Mouse (Mus musculus): ENCODE measurements around the gene Lgals1. TPM values are rescaled to one million over a fixed set of nuclear protein-coding genes. Genes with fewer than 3 reads are reported as not detected.

Lgals1 gene
- polyA plus RNA-seq, 1 experiment from 2014 or later = 1,059 TPM

- Histone ChIP-seq H3K4me2 (replicated peaks) (peak overlapping the region; percentile 78), H3K4me1 (replicated peaks) (peaks cover 41% of the 10 kb centered on the region), H3K36me3 (0 out of 2 replicates have a peak, but pooled peaks cover 3% of the 10 kb centered on the region), H3K27ac (peak overlapping the region; percentile 95; the same call in 1 of the 2 replicates), H3K9ac (peak overlapping the region; percentile 14; the same call in 1 of the 2 replicates), H3K9me3 (no peaks in the 10 kb centered on the region), H3K4me3 (replicated peaks) (peak overlapping the region; percentile 45), H3K27me3 (replicated peaks) (no peaks in the 10 kb centered on the region)
- WGBS = 45% methylated on average over 8 of the region's 8 CpGs
- no peak for ATAC-seq
These were observed 2.0 kb downstream of the Lgals1 start for GRCm38 (mm10) chr15:78928539-78928938.

GRCm38 (mm10) chr15:78930192-78930706 lies 3.7 kb downstream of the Lgals1 start:
- 89% methylated on average over 6 of the region's 6 CpGs for WGBS
- Histone ChIP-seq H3K36me3 (0 out of 2 replicates have a peak, but pooled peaks cover 3% of the 10 kb centered on the region), H3K9ac (no peak overlapping the region), H3K27ac (no peak overlapping the region), H3K4me2 (replicated peaks) (no peak overlapping the region), H3K4me3 (replicated peaks) (no peak overlapping the region), H3K4me1 (replicated peaks) (peaks cover 37% of the 10 kb centered on the region), H3K27me3 (replicated peaks) (no peaks in the 10 kb centered on the region), H3K9me3 (no peaks in the 10 kb centered on the region)
- ATAC-seq = no peak

DNA sequence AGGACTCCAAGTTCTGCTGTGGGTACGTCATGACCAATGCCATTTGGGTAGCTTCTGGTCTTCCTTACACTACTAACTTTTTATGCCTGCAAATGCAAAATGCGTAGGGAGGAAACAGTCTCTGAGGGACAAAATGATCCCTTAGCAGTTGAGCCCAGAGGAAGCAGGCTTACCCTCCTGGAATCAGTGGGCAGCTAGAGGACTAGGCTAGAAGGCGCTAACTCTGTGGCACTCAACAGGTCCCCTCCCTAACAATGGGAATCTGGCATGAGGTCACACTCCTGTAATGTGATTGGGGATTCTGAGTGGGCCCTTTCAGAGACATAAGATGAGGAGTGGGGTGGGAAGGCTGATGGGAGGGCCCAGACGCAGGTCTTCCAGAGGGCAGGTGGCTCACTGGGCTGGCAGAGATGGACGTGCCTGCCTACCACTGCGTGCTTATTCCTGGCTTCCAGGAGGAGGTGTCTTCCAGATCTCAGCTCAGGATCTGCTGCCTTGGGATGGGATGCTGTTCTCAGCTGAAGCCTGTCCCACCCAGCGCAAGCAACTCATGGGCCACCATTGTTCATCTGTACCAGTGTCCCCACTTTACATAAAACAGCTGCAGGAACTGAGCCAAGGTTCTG lies 4.4 kb downstream of the Lgals1 start:
- no peak for ATAC-seq
- H3K36me3 ChIP-seq = 0 out of 2 replicates have a peak, but pooled peaks cover 3% of the 10 kb centered on the region
- H3K4me2 ChIP-seq (replicated peaks) = no peak overlapping the region
- H3K4me3 ChIP-seq (replicated peaks) = no peak overlapping the region
- 86% methylated on average over 7 of the region's 7 CpGs for WGBS
- H3K9ac ChIP-seq = no peak overlapping the region
- H3K9me3 ChIP-seq = no peaks in the 10 kb centered on the region
- H3K27me3 ChIP-seq (replicated peaks) = no peaks in the 10 kb centered on the region
- H3K4me1 ChIP-seq (replicated peaks) = peaks cover 36% of the 10 kb centered on the region
- no peak overlapping the region; the same call in 1 of the 2 replicates for H3K27ac ChIP-seq

DNA sequence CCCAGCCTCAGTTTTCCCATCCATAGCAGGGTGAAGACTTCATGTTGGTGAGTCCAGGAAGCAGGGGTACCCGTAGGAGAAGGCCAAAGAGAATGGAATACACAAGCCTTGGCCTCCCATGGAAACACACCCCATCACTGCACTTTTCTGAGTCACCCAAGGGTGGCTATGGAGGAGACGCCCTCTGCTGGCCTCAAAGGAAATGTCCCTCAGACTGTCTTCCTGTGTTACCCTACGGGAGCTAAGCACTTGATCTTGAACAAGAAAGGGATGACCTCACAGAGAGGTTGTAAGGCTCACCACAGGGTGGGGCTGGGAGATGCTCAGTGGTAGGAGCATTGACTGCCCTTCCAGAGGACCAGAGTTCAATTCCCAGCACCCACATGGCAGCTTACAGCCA lies 5.1 kb downstream of the Lgals1 start:
- no peak for ATAC-seq
- Histone ChIP-seq H3K36me3 (0 out of 2 replicates have a peak, but pooled peaks cover 3% of the 10 kb centered on the region), H3K27ac (no peak overlapping the region), H3K4me1 (replicated peaks) (peaks cover 31% of the 10 kb centered on the region), H3K9ac (no peak overlapping the region), H3K27me3 (replicated peaks) (no peaks in the 10 kb centered on the region), H3K4me3 (replicated peaks) (no peak overlapping the region), H3K9me3 (no peaks in the 10 kb centered on the region), H3K4me2 (replicated peaks) (no peak overlapping the region)
- WGBS = 23% methylated on average over 3 of the region's 3 CpGs

GRCm38 (mm10) chr15:78934784-78935320 lies 8.3 kb downstream of the Lgals1 start, which contains the start of gene Nol12:
Nol12 (plus strand) TSS chr15:78934933.
- peak within 1 kb of the TSS; percentile 61 for H3K4me2 ChIP-seq (replicated peaks)
- WGBS = 0% methylated on average over 42 of the region's 42 CpGs
- H3K4me1 ChIP-seq (replicated peaks) = peaks cover 14% of the 10 kb centered on the region
- H3K27ac ChIP-seq = peak within 1 kb of the TSS; percentile 84
- peak within 1 kb of the TSS; percentile 74 for H3K4me3 ChIP-seq (replicated peaks)
- H3K9ac ChIP-seq = peak within 1 kb of the TSS; percentile 75
- peak; percentile 88 for ATAC-seq
- H3K27me3 ChIP-seq (replicated peaks) = no peaks in the 10 kb centered on the region
- peaks cover 13% of the 10 kb centered on the region for H3K36me3 ChIP-seq
- no peaks in the 10 kb centered on the region for H3K9me3 ChIP-seq

DNA sequence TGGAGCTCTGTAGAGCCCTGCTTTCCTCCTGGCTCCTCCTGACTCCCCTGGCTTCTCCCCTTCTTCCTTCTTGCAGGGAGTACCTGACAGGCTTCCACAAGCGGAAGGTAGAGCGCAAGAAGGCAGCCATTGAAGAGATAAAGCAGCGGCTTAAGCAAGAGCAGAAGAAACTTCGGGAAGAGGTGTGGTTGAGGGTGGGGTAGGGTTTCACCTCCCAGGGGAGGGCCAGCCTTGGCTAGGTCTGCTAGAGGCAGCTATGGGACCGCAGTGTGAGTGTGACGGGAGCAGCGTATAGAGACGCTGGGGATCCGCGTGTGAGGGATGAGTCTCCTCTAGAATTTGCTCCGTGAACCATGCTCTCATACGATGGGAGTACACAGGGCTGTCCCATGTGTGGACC lies 9.9 kb downstream of the Lgals1 start:
- Histone ChIP-seq H3K4me2 (replicated peaks) (peak overlapping the region; percentile 61; the same call in 1 of the 2 replicates), H3K27me3 (replicated peaks) (no peaks in the 10 kb centered on the region), H3K4me3 (replicated peaks) (no peak overlapping the region), H3K9me3 (no peaks in the 10 kb centered on the region), H3K36me3 (peaks cover 25% of the 10 kb centered on the region), H3K9ac (0 out of 2 replicates have a peak overlapping the region, but pooled peaks have one; percentile 75), H3K27ac (no peak overlapping the region), H3K4me1 (replicated peaks) (peaks cover 10% of the 10 kb centered on the region)
- no peak for ATAC-seq
- 88% methylated on average over 12 of the region's 12 CpGs for WGBS

DNA sequence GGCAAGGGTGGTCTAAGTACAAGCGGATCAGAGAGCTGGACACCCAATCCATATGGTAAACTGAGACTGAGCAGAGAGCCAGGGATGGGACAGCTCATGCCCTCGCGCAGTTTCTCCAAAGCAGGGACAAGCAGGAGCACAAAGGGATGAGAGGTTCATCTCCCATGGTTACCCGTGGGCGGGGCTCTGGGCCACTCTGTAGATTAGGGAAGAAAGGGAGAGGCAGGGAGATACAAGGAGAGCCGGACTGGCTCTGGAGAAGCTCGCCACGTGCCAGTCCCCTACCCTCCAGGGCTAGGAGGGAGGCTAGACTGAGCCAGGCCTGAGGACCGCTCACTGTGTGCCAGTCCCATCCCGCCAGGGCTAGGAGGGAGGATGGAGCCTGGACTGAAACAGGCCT lies 10.8 kb downstream of the Lgals1 start:
- no peak for ATAC-seq
- 92% methylated on average over 10 of the region's 10 CpGs for WGBS

GRCm38 (mm10) chr15:78937963-78938362 lies 11.4 kb downstream of the Lgals1 start:
- peaks cover 28% of the 10 kb centered on the region for H3K36me3 ChIP-seq
- peaks cover 13% of the 10 kb centered on the region for H3K4me1 ChIP-seq (replicated peaks)
- 82% methylated on average over 2 of the region's 2 CpGs for WGBS
- no peak overlapping the region for H3K4me3 ChIP-seq (replicated peaks)
- H3K27me3 ChIP-seq (replicated peaks) = no peaks in the 10 kb centered on the region
- no peak overlapping the region for H3K9ac ChIP-seq
- ATAC-seq = no peak
- no peak overlapping the region for H3K27ac ChIP-seq
- no peaks in the 10 kb centered on the region for H3K9me3 ChIP-seq
- no peak overlapping the region for H3K4me2 ChIP-seq (replicated peaks)

More for the DNA sequence above, 10.8 kb downstream of the Lgals1 start:
- Histone ChIP-seq H3K27me3 (replicated peaks) (no peaks in the 10 kb centered on the region), H3K9ac (no peak overlapping the region), H3K27ac (no peak overlapping the region), H3K36me3 (peaks cover 28% of the 10 kb centered on the region), H3K4me3 (replicated peaks) (no peak overlapping the region), H3K9me3 (no peaks in the 10 kb centered on the region), H3K4me2 (replicated peaks) (no peak overlapping the region), H3K4me1 (replicated peaks) (peaks cover 7% of the 10 kb centered on the region)

DNA sequence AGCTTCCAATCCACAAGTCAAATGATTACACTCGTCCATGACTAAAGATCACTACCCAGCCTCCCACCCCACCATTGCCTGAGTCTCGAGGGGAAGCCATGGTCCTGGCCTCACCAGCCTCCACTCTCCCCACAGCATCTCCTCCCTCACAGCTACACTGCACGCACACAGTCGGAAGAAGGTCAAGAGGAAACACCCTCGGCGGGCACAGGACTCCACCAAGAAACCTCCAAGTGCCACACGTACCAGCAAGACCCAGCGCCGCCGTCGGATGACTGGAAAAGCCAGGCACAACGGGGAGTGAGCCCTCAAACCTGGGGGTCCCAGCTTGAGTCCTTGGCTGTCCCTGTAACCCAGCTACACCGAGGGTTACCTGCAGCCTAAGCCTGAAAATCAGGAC lies 13.8 kb downstream of the Lgals1 start:
- no peak for ATAC-seq
- Histone ChIP-seq H3K36me3 (peaks cover 28% of the 10 kb centered on the region), H3K4me2 (replicated peaks) (no peak overlapping the region), H3K4me1 (replicated peaks) (peaks cover 15% of the 10 kb centered on the region), H3K27me3 (replicated peaks) (no peaks in the 10 kb centered on the region), H3K4me3 (replicated peaks) (no peak overlapping the region), H3K9ac (no peak overlapping the region), H3K9me3 (no peaks in the 10 kb centered on the region), H3K27ac (no peak overlapping the region)
- WGBS = 94% methylated on average over 13 of the region's 13 CpGs

DNA sequence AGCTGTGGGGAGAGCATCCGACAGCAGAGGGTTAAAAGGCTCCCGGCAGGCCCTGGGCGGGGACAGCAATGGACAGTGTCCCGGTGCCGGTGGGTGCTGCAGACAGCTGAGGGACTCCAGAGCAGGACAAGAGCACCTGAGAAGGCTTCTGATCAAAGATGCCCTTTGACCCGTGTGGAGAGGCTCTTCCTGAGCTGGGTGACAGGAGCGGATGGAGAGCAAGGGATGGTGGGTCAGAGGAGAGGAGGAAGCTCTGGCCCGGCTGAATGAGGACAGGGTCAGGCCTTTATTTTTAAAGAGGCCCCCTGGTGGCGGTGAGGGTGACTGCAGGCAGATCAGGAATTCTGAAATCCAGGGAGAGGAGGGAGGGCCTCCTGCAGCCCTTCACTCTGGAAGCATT lies 16.1 kb downstream of the Lgals1 start:
- H3K36me3 ChIP-seq = peaks cover 25% of the 10 kb centered on the region
- 0 out of 2 replicates have a peak overlapping the region, but pooled peaks have one; percentile 44 for H3K27ac ChIP-seq
- WGBS = 2% methylated on average over 9 of the region's 9 CpGs
- H3K27me3 ChIP-seq (replicated peaks) = no peaks in the 10 kb centered on the region
- peaks cover 8% of the 10 kb centered on the region; the same call in 1 of the 2 replicates for H3K4me1 ChIP-seq (replicated peaks)
- H3K9me3 ChIP-seq = no peaks in the 10 kb centered on the region
- H3K4me3 ChIP-seq (replicated peaks) = peak overlapping the region; percentile 38
- peak; percentile 67 for ATAC-seq
- H3K9ac ChIP-seq = peak overlapping the region; percentile 55
- peak overlapping the region; percentile 78 for H3K4me2 ChIP-seq (replicated peaks)

GRCm38 (mm10) chr15:78946232-78946631 lies 19.7 kb downstream of the Lgals1 start:
- peaks cover 4% of the 10 kb centered on the region; the same call in 1 of the 2 replicates for H3K36me3 ChIP-seq
- H3K9me3 ChIP-seq = no peaks in the 10 kb centered on the region
- no peak overlapping the region for H3K9ac ChIP-seq
- no peak overlapping the region for H3K4me3 ChIP-seq (replicated peaks)
- no peak overlapping the region for H3K27ac ChIP-seq
- ATAC-seq = no peak
- 81% methylated on average over 7 of the region's 7 CpGs for WGBS
- no peak overlapping the region for H3K4me2 ChIP-seq (replicated peaks)
- peaks cover 16% of the 10 kb centered on the region for H3K4me1 ChIP-seq (replicated peaks)
- no peaks in the 10 kb centered on the region for H3K27me3 ChIP-seq (replicated peaks)

DNA sequence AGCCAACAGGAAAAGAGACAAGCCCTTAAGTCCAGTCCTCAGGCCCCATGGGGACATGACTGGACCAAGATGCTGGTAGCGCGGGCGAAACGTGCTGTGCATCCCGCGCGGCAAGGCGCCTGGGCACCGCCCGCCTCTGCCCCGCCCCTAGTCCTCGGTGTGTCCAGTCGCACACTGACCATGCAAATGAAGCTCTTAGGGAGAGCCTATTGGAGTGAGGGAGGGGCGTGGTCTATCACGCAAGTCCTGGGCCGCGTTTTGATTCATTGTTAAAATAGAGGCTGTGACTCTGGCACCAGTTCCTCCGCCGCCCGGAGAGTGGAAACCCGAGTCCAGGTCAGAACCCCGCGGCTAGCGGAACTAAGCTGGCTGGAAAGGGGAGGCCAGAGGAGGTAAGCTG lies 21.1 kb downstream of the Lgals1 start, which contains the start of gene Triobp:
Gene Triobp (plus strand): TSS at position 68 of the 400 bp plus-strand sequence.
- no peak within 1 kb of the TSS for H3K27ac ChIP-seq
- peak within 1 kb of the TSS; percentile 44 for H3K4me3 ChIP-seq (replicated peaks)
- peak within 1 kb of the TSS; percentile 91 for H3K4me2 ChIP-seq (replicated peaks)
- no peaks in the 10 kb centered on the region for H3K36me3 ChIP-seq
- WGBS = under 1% methylated on average over 24 of the region's 24 CpGs
- peak; percentile 98 for ATAC-seq
- no peaks in the 10 kb centered on the region for H3K9me3 ChIP-seq
- no peaks in the 10 kb centered on the region for H3K27me3 ChIP-seq (replicated peaks)
- peaks cover 13% of the 10 kb centered on the region for H3K4me1 ChIP-seq (replicated peaks)
- peak within 1 kb of the TSS; percentile 48 for H3K9ac ChIP-seq

All from intestine, embryonic 15.5 days (tissue).